Mouse (Mus musculus) bone marrow macrophage, adult 2 months (primary cell): Measurements from ENCODE around the gene Cspg4.

ENCODE experiments used
- CTCF ChIP-seq: IDR thresholded peaks from 2 replicates; pipeline ENCODE4 v1.5.1; 2012; ENCODE audit warnings: low read depth, mild to moderate bottlenecking, low read length, moderate library complexity
- POLR2A ChIP-seq: IDR thresholded peaks from 2 replicates; pipeline ENCODE4 v1.6.1; 2012; ENCODE audit warnings: mild to moderate bottlenecking, low read depth, low read length, borderline replicate concordance

- TF ChIP-seq CTCF = no peak
- no peak for TF ChIP-seq POLR2A
Measured at GRCm38 (mm10) chr9:56915695-56916410, 51.0 kb downstream of the Cspg4 start.
